Comparison of ENCODE assay signal across 8 mouse cellular contexts in genomic region chr13:100774704-100775103, GRCm38 (mm10). TPM values are rescaled to one million over a fixed set of nuclear protein-coding genes. Genes with fewer than 3 reads are reported as not detected.
A peak's percentile ranks its signal among the peaks of the same experiment; 100 is the strongest.
DNase-seq lines count a peak whose midpoint lies in the region; ATAC-seq lines count a peak whose summit lies in the region.
"Had no signal": no experiment of that assay in that cellular context is flagged by ENCODE, and none has a peak within 500 bp of the region (broad histone marks: within the 10 kb centered on the region; RNA-seq: fewer than 3 reads in every experiment).

No protein-coding gene starts in this region.

- H3K36me3 ChIP-seq in neural tube, embryonic 11.5 days (ENCODE audit: control insufficient read depth, insufficient read depth, low read length) = peaks cover 5% of the 10 kb centered on the region; the same call in 1 of the 2 replicates
- H3K36me3 ChIP-seq in forebrain, embryonic 14.5 days (ENCODE audit: control insufficient read depth, insufficient read depth, low read length) = peaks cover 20% of the 10 kb centered on the region
- peaks cover 74% of the 10 kb centered on the region for H3K36me3 ChIP-seq in liver, embryonic 12.5 days

- H3K27ac ChIP-seq in neural tube, embryonic 11.5 days (ENCODE audit: low read depth, low read length) = no peak overlapping the region
- no peak overlapping the region for H3K27ac ChIP-seq in forebrain, embryonic 14.5 days (ENCODE audit: low read depth, low read length)
- peak overlapping the region; percentile 86 for H3K27ac ChIP-seq in liver, embryonic 12.5 days

- no peak for ATAC-seq in neural tube, embryonic 11.5 days (ENCODE audit: insufficient read depth, low FRiP score, low TSS enrichment)
- ATAC-seq in forebrain, embryonic 14.5 days = no peak
- no peak for ATAC-seq in liver, embryonic 12.5 days

- peak overlapping the region; percentile 86 for H3K4me3 ChIP-seq in neural tube, embryonic 11.5 days (ENCODE audit: low read depth, low read length)
- H3K4me3 ChIP-seq in forebrain, embryonic 14.5 days (ENCODE audit: low read depth, low read length) = peak overlapping the region; percentile 77
- H3K4me3 ChIP-seq in liver, embryonic 12.5 days = peak overlapping the region; percentile 98

- no peaks in the 10 kb centered on the region for H3K27me3 ChIP-seq in neural tube, embryonic 11.5 days (ENCODE audit: control insufficient read depth, insufficient read depth, low read length)
- H3K27me3 ChIP-seq in forebrain, embryonic 14.5 days (replicated peaks; ENCODE audit: control insufficient read depth, insufficient read depth, low read length) = no peaks in the 10 kb centered on the region
- H3K27me3 ChIP-seq in liver, embryonic 12.5 days (replicated peaks) = no peaks in the 10 kb centered on the region

- peak overlapping the region; percentile 75; the same call in 1 of the 2 replicates for H3K9ac ChIP-seq in neural tube, embryonic 11.5 days (ENCODE audit: low read length)
- peak overlapping the region; percentile 71; the same call in 1 of the 2 replicates for H3K9ac ChIP-seq in forebrain, embryonic 14.5 days (ENCODE audit: low read length)
- peak overlapping the region; percentile 89 for H3K9ac ChIP-seq in liver, embryonic 12.5 days

- no peaks in the 10 kb centered on the region for H3K9me3 ChIP-seq in neural tube, embryonic 11.5 days (ENCODE audit: control insufficient read depth, low read length)
- no peaks in the 10 kb centered on the region for H3K9me3 ChIP-seq in forebrain, embryonic 14.5 days (replicated peaks; ENCODE audit: control insufficient read depth, low read length)
- H3K9me3 ChIP-seq in liver, embryonic 12.5 days (replicated peaks) = no peaks in the 10 kb centered on the region

- peaks cover 4% of the 10 kb centered on the region; the same call in 1 of the 2 replicates for H3K4me1 ChIP-seq in neural tube, embryonic 11.5 days (ENCODE audit: control insufficient read depth, insufficient read depth, low read length)
- peaks cover 4% of the 10 kb centered on the region for H3K4me1 ChIP-seq in forebrain, embryonic 14.5 days (ENCODE audit: control insufficient read depth, insufficient read depth, low read length)
- peaks cover 69% of the 10 kb centered on the region for H3K4me1 ChIP-seq in liver, embryonic 12.5 days

- no peak for DNase-seq in neural tube, embryonic 11.5 days (ENCODE audit: low spot score)
- DNase-seq in neural tube, embryonic 10.5 days (ENCODE audit: extremely low spot score, low spot score) = no peak
- DNase-seq in forebrain, embryonic 14.5 days (ENCODE audit: low spot score) = no peak
- no peak for DNase-seq in ovary, postnatal 10 days (ENCODE audit: low spot score)
- DNase-seq in natural killer cell, adult 2 months (ENCODE audit: low spot score in 2 of 2) = no peak
- no peak for DNase-seq in urinary bladder, adult 18-20 months (ENCODE audit: low spot score in 2 of 2)
- DNase-seq: kidney, adult 2 months had no signal

- peak overlapping the region; percentile 90 for H3K4me2 ChIP-seq in neural tube, embryonic 11.5 days (ENCODE audit: low read depth)
- peak overlapping the region; percentile 85 for H3K4me2 ChIP-seq in forebrain, embryonic 14.5 days (ENCODE audit: low read length)
- peak overlapping the region; percentile 91 for H3K4me2 ChIP-seq in liver, embryonic 12.5 days

RNA-seq across cellular contexts. Expression of gene Cenph, which starts 1.0 kb away (rescaled TPM):
- polyA plus RNA-seq in neural tube, embryonic 11.5 days (2014; fragmentation: Nextera tagmentation; extraction: Ambion mirVana) = 44.0 and 48.3 TPM in 2 replicates
- polyA plus RNA-seq in forebrain, embryonic 14.5 days (2014; fragmentation: Nextera tagmentation; extraction: Ambion mirVana) = 16.5 and 20.4 TPM in 2 replicates
- polyA plus RNA-seq in liver, embryonic 12.5 days (2016; fragmentation: Nextera tagmentation; extraction: Ambion mirVana) = 45.3 and 47.4 TPM in 2 replicates

RNA-seq across cellular contexts. Expression of gene Ccnb1, which starts 11.7 kb away (rescaled TPM):
- 343 and 345 TPM in 2 replicates for polyA plus RNA-seq in neural tube, embryonic 11.5 days (2014; fragmentation: Nextera tagmentation; extraction: Ambion mirVana)
- 164 and 215 TPM in 2 replicates for polyA plus RNA-seq in forebrain, embryonic 14.5 days (2014; fragmentation: Nextera tagmentation; extraction: Ambion mirVana)
- 284 and 289 TPM in 2 replicates for polyA plus RNA-seq in liver, embryonic 12.5 days (2016; fragmentation: Nextera tagmentation; extraction: Ambion mirVana)

RNA-seq across cellular contexts. Expression of gene Mrps36, which starts 30.2 kb away (rescaled TPM):
- 129 and 144 TPM in 2 replicates for polyA plus RNA-seq in neural tube, embryonic 11.5 days (2014; fragmentation: Nextera tagmentation; extraction: Ambion mirVana)
- polyA plus RNA-seq in forebrain, embryonic 14.5 days (2014; fragmentation: Nextera tagmentation; extraction: Ambion mirVana) = 112 and 125 TPM in 2 replicates
- polyA plus RNA-seq in liver, embryonic 12.5 days (2016; fragmentation: Nextera tagmentation; extraction: Ambion mirVana) = 174 and 179 TPM in 2 replicates

RNA-seq across cellular contexts. Expression of gene Cdk7, which starts 44.0 kb away (rescaled TPM):
- polyA plus RNA-seq in neural tube, embryonic 11.5 days (2014; fragmentation: Nextera tagmentation; extraction: Ambion mirVana) = 69.0 and 77.0 TPM in 2 replicates
- 53.5 and 54.6 TPM in 2 replicates for polyA plus RNA-seq in forebrain, embryonic 14.5 days (2014; fragmentation: Nextera tagmentation; extraction: Ambion mirVana)
- 60.1 TPM in 2 replicates for polyA plus RNA-seq in liver, embryonic 12.5 days (2016; fragmentation: Nextera tagmentation; extraction: Ambion mirVana)

RNA-seq across cellular contexts. Expression of gene Slc30a5, which starts 58.5 kb away (rescaled TPM):
- 48.2 and 49.8 TPM in 2 replicates for polyA plus RNA-seq in neural tube, embryonic 11.5 days (2014; fragmentation: Nextera tagmentation; extraction: Ambion mirVana)
- 35.8 and 39.4 TPM in 2 replicates for polyA plus RNA-seq in forebrain, embryonic 14.5 days (2014; fragmentation: Nextera tagmentation; extraction: Ambion mirVana)
- polyA plus RNA-seq in liver, embryonic 12.5 days (2016; fragmentation: Nextera tagmentation; extraction: Ambion mirVana) = 40.8 and 45.1 TPM in 2 replicates
